Mouse (Mus musculus) cerebellum, adult 2 months (tissue): ENCODE results near the gene Tns1.

ENCODE experiments used
- CTCF ChIP-seq: fragments of 200-500 bp; IDR thresholded peaks from 2 replicates; pipeline ENCODE4 v1.5.1; 2011; ENCODE audit warnings: low read depth, mild to moderate bottlenecking, control low read depth, low read length, moderate library complexity, borderline replicate concordance; ENCODE audit not compliant: insufficient read depth
- POLR2A ChIP-seq: fragments of 200-500 bp; IDR thresholded peaks from 2 replicates; pipeline ENCODE4 v1.6.1; 2011; ENCODE audit warnings: low read length, control low read depth, borderline replicate concordance; ENCODE audit not compliant: insufficient read depth

GRCm38 (mm10) chr1:73910701-73911100 is 213.5 kb downstream of the Tns1 start:
- no peak for TF ChIP-seq CTCF
- TF ChIP-seq POLR2A: no peak
